Mouse (Mus musculus) adrenal gland, postnatal 10 days (tissue): ENCODE measurements around the gene Fbrs. TPM values are rescaled to one million over a fixed set of nuclear protein-coding genes. Genes with fewer than 3 reads are reported as not detected.
A peak's percentile ranks its signal among the peaks of the same experiment; 100 is the strongest.
"Not testable (repeated sequence)": the region's sequence is repeated elsewhere in the genome, so short reads cannot be mapped to it uniquely, and the experiment has no call there.

ENCODE experiments used
- DNase-seq: peaks from one replicate; pipeline ENCODE4 v3.0.0; 2021; ENCODE audit warnings: mixed read lengths
- total RNA-seq, 2 experiments: library from RNA; stranded (reverse); gene quantifications; 2 replicates each; pipeline ENCODE4 v1.2.3; 2021

Gene Fbrs
- total RNA-seq, 2 experiments from 2014 or later, result 53.3 to 65.8 TPM

DNA sequence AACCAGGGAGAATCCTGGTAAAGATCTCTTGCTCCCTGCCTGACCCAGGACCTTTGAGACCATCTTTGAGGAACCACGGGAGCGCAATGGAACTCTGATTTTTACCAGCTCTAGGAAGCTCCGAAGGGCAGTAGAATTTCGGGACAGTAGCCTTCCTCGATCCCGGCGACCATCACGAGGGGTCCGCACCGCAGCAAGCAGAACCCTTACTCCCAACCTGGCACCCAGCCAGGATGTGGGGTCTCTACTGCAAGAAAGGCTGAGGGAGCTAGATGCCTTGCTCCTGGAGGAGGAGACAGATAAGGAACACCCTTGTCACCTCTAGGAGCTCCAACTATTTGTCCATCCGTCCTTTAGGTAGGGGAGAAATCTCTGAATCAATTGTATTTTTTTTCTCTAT lies 2.7 kb upstream of the Fbrs start:
- DNase-seq, result no peak

- no peak for DNase-seq
Observed at GRCm38 (mm10) chr7:127476855-127477254, 2.1 kb upstream of the Fbrs start.

DNA sequence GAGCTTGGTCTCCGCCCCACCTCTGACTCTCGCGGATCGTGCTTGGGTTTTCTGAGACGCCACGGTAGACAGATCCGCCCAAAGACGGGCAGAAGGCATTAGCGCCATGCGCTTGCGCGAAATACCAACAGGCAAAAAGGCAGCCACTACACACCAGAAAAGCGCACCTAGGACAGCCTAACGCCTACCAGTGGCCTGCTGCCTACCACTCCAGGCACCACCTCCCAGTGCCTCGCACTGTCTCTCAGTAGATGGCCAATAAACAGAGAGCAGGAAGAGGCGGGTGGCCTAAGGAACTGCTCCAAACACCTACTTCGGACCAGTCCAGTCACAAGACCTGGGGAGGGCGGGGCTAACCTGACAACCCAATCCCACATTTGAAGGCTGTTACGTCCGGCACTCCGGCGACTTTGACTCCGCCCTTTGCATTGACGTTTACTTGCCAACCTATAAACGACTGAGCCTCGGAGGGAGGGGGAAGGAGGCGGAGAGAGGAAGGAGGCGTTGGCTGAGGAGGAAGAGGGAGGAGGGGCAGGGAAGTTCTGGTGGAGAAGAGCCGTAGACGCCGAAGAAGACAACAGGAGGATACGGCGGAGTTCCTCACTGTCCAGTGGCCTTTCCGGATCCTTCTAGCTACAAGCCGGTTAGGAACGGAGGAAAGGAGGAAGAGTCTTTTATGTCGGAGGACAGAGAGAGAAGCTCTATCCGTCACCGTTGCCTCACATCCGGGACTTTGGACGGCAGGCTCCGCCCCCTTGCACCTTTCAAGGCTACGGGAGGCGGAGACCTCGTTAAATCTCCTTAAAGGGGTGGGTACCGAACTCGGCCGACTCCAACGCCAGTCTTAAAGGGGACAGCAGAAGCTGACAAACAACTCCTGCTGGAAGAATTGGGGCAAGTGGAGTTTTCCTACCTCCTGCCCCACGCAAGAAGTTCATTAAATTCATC lies 1.0 kb upstream of the Fbrs start:
- DNase-seq, result peak; percentile 99

GRCm38 (mm10) chr7:127479318-127480225 lies 573 bp downstream of the Fbrs start:
- peak; percentile 48 for DNase-seq

DNA sequence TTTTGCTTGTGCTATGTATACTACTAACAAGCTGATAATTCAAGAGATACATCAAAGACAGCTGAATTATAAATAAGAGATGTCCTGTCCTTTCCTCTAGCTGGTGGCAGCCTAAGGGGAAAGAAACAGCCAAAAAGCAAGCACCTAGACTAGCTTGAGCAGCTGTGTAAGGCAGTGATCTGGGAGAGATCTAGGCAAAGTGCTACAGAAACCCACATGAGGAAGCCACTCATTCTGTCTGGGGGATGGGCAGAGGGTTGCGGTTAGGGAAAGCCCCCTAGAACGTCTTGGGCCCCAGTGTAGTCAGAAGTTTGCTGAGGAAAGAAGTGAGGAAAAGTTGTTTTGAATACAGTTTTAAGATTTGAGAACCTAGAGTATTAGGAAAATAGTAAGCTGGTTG lies 1.3 kb downstream of the Fbrs start:
- DNase-seq, result no peak

DNA sequence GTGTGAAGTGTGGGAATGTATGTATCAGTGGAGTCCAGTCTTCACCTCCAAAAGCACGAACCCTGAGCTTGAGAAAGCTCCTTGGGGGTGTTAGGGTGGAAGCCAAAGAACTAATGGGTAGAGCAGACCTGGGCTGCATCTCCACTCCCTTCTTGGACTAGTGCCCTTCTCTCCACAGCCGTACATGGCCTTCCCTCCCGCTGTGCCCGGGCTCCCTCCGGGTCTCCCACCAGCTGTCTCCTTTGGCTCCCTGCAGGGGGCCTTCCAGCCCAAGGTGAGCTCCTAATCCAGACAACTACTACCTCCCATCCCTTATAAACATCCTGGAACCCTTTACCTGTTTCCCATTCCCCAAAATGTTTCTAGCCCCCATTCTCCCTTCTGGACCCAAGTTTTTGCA lies 6.4 kb downstream of the Fbrs start:
- no peak for DNase-seq

DNA sequence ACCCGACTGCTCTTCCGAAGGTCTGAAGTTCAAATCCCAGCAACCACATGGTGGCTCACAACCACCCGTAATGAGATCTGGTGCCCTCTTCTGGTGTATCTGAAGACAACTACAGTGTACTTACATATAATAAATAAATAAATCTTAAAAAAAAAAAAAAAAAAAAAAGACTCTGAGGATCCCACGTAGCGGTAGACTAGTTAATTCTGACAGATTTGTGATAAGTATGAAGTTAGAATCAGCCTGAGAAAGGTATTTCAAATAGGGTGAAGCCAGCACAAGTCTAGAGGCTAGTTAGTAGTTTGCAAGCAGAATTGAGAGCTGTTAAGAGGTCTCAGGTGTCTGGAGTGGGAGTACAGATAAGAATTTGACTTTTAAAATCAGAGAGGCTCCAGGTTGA lies 9.4 kb downstream of the Fbrs start:
- DNase-seq, result not testable (repeated sequence)

DNA sequence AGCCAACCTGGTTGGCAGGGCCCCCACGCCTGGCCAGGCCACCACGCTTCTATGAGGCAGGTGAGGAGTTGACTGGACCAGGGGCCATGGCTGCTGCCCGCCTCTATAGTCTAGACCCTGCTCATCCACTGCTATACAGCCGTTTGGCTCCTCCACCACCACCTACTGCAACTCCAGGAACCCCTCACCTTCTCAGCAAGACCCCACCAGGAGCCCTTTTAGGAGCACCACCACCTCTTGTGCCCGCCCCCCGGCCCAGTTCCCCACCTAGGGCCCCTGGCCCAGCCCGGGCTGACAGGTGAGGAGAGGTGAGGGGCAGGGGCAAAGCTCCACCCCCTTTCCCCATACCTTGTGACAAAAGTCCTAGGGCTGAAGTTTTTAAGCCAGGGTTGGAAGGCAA lies 11.0 kb downstream of the Fbrs start:
- DNase-seq, result no peak

DNA sequence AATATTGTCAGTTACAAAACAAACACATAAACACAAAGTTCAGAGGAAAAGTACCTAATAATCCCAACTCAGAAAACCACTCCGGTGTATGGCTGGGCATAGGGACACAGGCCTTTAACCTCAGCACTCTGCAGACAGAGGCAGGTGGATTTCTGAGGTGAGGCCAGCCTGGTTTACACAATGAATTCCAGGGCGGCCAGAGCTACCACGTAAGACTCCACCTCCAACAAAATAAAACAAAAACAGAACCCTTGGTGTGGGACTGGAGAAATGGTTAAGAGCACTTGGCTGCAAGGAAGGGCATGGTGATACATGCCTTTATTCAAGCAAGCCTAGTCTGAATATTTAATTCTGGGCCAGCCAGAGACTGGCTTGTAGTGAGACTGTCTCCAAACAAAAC lies 12.8 kb downstream of the Fbrs start:
- DNase-seq, result no peak

DNA sequence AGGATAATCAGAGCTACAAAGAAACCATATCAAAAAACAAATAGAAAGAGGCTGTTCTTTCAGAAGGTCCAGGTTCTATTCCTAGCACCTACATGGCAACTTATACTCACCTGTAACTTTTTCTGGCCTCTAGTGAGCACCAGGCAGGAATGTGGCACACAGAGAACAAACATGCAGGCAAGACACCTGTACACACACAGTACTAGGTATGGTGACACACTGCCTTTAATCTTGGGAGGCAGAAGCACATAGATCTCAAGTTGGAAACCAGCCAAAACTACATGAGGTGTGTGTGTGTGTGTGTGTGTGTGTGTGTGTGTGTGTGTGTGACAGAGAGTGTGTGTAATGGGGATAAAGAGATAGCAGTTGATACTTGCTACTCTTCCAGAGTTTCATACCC lies 15.6 kb downstream of the Fbrs start:
- no peak for DNase-seq

DNA sequence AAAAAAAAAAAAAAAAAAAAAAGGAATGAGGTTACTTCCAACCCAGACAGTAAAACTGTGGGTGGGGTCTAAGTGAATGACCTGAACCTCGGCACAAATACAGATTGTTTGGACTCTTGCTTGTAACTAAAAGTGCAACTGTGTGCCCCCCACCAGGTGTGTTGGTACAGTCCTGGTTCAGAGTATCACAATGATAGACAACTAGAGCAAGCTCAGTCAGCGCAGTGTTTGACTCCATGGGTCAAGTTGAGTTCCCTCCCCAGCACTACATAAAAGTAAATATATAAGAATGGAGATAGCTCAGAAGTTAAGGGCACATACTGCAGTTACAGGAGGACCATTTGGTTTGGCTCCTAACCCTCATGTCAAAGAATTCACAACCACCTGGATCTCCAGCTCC lies 18.4 kb downstream of the Fbrs start:
- no peak for DNase-seq

- DNase-seq, result peak; percentile 61
Observed at GRCm38 (mm10) chr7:127498407-127498806, 19.4 kb downstream of the Fbrs start.

- DNase-seq, result no peak
Observed at GRCm38 (mm10) chr7:127508291-127508690, 29.3 kb downstream of the Fbrs start.

- DNase-seq, result not testable (repeated sequence)
Observed at GRCm38 (mm10) chr7:127509830-127510229, 30.8 kb downstream of the Fbrs start.

- peak; percentile 11 for DNase-seq
Observed at GRCm38 (mm10) chr7:127511241-127511640, 32.2 kb downstream of the Fbrs start.

GRCm38 (mm10) chr7:127511808-127512230 lies 32.8 kb downstream of the Fbrs start, which contains the start of gene Srcap:
Gene Srcap, plus strand, starts transcription at chr7:127511983.
- DNase-seq, result peak; percentile 96

GRCm38 (mm10) chr7:127512231-127513015 lies 33.4 kb downstream of the Fbrs start:
- peak; percentile 95 for DNase-seq

DNA sequence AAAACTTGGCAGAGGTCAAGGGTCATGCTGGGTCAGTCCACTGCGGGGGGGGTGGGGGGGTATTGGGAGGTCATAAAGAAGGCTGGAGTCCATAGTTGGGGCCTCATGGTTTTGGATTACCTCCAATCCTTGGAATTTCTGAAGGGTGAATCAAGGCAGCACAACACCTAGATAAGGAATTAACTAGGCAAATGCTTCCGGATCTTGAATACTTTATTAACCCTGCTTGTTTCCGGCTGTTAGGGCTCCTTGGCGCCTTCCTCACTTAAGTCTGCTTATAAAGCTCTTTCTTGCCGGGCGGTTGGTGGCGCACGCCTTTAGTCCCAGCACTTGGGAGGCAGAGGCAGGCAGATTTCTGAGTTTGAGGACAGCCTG lies 34.0 kb downstream of the Fbrs start:
- DNase-seq, result no peak

GRCm38 (mm10) chr7:127513781-127514180 lies 34.8 kb downstream of the Fbrs start:
- peak; percentile 43 for DNase-seq

DNA sequence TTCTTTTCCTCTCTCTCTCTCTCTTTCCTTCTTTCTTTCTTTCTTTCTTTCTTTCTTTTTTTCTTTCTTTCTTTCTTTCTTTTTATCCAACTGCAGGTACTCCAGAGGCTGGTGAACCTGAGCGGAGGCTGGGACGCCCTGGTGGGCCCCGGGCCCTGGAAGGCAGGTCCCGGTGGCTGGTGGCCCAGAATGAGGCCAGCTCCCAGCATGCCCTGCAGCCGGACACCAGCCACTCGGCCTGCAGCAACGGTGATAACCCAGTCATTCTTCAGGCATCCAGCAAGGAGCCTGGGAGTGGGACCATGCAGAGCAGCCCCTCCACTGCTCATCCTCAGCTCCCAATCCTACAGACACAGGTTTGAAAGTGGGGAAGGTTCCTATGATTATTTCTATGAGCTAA lies 36.8 kb downstream of the Fbrs start:
- DNase-seq, result peak; percentile 11

- DNase-seq, result no peak
Observed at GRCm38 (mm10) chr7:127516344-127516743, 37.3 kb downstream of the Fbrs start.

- DNase-seq, result no peak
Observed at GRCm38 (mm10) chr7:127519284-127519683, 40.3 kb downstream of the Fbrs start, which contains the start of gene Gm42715. Gene Gm42715, plus strand, starts transcription at chr7:127519584.
